Mouse (Mus musculus) megakaryocyte, embryonic 14.5 days (primary cell): Measurements from ENCODE around the gene Grasp. TPM values are rescaled to one million over a fixed set of nuclear protein-coding genes. Genes with fewer than 3 reads are reported as not detected.

Experiments
- H3K27me3 ChIP-seq: replicated peaks from 2 replicates; pipeline ENCODE3; 2012; ENCODE audit warnings: inconsistent platforms
- H3K36me3 ChIP-seq: replicated peaks from 2 replicates; pipeline ENCODE3; 2012; ENCODE audit warnings: low read length, inconsistent platforms, mixed read lengths
- H3K4me1 ChIP-seq: 2 replicates; pipeline ENCODE4 v1.6.1; 2012; ENCODE audit warnings: inconsistent platforms
- H3K4me3 ChIP-seq: replicated peaks from 2 replicates; pipeline ENCODE3; 2012; ENCODE audit warnings: moderate library complexity, mild to moderate bottlenecking, inconsistent platforms
- H3K9me3 ChIP-seq: 2 replicates; pipeline ENCODE4 v1.6.1; 2012; ENCODE audit warnings: inconsistent platforms
- FLI1 ChIP-seq: IDR thresholded peaks from 2 replicates; pipeline ENCODE4 v1.6.1; 2012; ENCODE audit warnings: low read length, inconsistent platforms, mixed read lengths
- GATA1 ChIP-seq: IDR thresholded peaks from 3 replicates; pipeline ENCODE4 v1.6.1; 2012; ENCODE audit warnings: mixed read lengths, low read length, inconsistent platforms, borderline replicate concordance
- polyA plus RNA-seq: library from polyadenylated mRNA; stranded (reverse); fragments of >175 nt; gene quantifications from 2 replicates; pipeline ENCODE4 v1.2.3, GENCODE M21; 2012; ENCODE audit warnings: low replicate concordance; ENCODE audit not compliant: insufficient read depth

The Grasp gene
- polyA plus RNA-seq, 1 experiment, result 0.47 TPM

DNA sequence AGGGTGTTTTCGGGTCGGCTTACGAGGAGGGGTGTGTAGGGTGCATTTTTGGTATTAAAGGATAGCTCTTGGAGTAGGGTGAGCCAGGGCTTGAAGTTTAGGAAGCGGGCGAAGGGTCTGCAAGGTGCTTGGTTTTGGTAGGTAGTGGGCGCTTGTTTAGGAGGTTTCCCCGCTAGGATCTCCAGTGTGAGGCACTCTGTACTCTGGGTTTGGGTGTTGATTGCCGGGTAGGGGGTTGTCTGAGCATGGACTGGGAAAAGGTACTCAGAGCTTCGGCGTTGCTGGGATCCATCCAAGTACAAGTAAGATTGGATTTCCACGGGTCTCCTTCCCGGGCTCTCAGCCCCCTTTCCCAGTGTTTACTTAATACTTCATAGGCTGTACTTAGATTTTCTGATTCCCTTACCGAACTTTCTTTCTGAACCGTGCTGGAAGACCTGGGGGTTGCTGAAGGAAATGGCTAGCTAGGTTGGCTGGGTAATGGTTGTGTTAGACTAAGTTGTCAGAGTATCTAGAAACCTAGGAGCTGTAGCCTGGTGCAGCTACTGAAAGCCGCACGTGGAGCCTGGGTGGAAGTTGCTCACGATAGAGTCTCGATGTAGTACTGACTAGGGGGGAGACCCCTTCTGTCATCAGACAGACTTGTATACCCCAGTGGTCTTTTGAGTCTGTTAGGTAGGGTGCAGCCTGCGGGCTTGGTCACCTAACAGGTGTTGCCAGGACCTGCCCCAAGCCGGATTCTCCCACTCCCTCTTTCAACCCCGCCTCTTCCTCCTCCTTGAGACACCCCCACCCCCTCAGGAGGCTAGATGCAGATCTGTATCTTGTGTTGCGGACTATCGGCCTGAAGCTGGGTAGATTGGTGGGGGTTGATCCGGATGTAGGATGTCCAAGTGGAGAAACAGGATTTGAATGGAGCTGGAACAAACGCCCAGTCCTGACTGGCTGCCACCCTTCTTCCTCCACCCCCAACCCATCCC lies 43.4 kb downstream of the Grasp start:
- peaks cover 73% of the 10 kb centered on the region for H3K4me1 ChIP-seq
- no peaks in the 10 kb centered on the region for H3K9me3 ChIP-seq
- H3K27me3 ChIP-seq, result peaks cover 64% of the 10 kb centered on the region
- TF ChIP-seq FLI1 (no peak), GATA1 (no peak)
- H3K4me3 ChIP-seq, result peak overlapping the region; percentile 92
- H3K36me3 ChIP-seq, result peaks cover 24% of the 10 kb centered on the region

DNA sequence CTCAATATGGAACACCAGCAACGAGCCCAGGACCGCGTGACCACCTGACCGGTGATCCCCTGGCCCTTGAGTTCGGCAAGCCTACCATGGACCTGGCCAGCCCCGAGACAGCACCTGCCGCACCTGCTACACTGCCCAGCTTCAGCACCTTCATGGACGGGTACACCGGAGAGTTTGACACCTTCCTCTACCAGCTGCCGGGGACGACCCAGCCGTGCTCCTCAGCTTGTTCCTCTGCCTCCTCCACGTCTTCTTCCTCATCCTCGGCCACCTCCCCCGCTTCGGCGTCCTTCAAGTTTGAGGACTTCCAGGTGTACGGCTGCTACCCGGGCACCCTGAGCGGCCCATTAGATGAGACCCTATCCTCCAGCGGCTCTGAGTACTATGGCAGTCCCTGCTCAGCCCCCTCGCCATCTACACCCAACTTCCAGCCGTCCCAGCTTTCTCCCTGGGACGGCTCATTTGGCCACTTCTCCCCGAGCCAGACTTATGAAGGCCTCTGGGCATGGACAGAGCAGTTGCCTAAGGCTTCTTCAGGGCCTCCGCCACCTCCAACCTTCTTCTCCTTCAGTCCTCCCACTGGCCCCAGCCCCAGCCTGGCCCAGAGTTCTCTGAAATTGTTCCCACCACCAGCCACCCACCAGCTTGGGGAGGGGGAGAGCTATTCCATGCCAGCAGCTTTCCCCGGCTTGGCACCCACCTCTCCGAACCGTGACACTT lies 46.3 kb downstream of the Grasp start:
- H3K4me1 ChIP-seq, result peaks cover 52% of the 10 kb centered on the region
- H3K9me3 ChIP-seq, result no peaks in the 10 kb centered on the region
- TF ChIP-seq FLI1 (no peak), GATA1 (no peak)
- H3K27me3 ChIP-seq, result peaks cover 65% of the 10 kb centered on the region
- no peak overlapping the region for H3K4me3 ChIP-seq
- H3K36me3 ChIP-seq, result peaks cover 44% of the 10 kb centered on the region

- H3K27me3 ChIP-seq, result peaks cover 60% of the 10 kb centered on the region
- TF ChIP-seq FLI1, result no peak
- no peak for TF ChIP-seq GATA1
- no peaks in the 10 kb centered on the region for H3K9me3 ChIP-seq
- no peak overlapping the region for H3K4me3 ChIP-seq
- H3K4me1 ChIP-seq, result peaks cover 48% of the 10 kb centered on the region
- H3K36me3 ChIP-seq, result peaks cover 44% of the 10 kb centered on the region
These were observed 47.1 kb downstream of the Grasp start for GRCm38 (mm10) chr15:101271107-101271506.

GRCm38 (mm10) chr15:101271513-101271912 lies 47.5 kb downstream of the Grasp start:
- H3K4me3 ChIP-seq, result no peak overlapping the region
- TF ChIP-seq FLI1 (no peak), GATA1 (no peak)

DNA sequence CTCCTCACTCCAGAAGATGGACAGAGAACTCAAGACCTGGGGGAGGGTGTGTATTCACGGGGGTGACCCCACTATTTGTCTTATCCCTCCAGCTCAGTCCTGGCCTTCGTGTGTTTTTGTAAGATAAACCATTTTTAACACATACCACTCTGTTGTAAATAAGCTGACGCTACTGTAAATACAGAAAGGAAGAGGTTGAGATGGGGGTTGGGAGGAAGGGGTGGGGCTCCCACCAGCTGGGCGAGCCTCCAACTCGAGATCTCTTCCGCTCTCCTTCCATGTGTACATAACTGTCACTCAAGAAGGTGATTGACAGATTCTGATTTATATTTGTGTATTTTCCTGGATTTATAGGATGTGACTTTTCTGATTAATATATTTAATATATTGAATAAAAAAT lies 50.4 kb downstream of the Grasp start:
- TF ChIP-seq FLI1 (no peak), GATA1 (no peak)
- H3K9me3 ChIP-seq, result no peaks in the 10 kb centered on the region

More at GRCm38 (mm10) chr15:101271513-101271912, 47.5 kb downstream of the Grasp start:
- no peaks in the 10 kb centered on the region for H3K9me3 ChIP-seq
- peaks cover 44% of the 10 kb centered on the region for H3K36me3 ChIP-seq
- H3K4me1 ChIP-seq, result peaks cover 44% of the 10 kb centered on the region
- peaks cover 62% of the 10 kb centered on the region for H3K27me3 ChIP-seq

DNA sequence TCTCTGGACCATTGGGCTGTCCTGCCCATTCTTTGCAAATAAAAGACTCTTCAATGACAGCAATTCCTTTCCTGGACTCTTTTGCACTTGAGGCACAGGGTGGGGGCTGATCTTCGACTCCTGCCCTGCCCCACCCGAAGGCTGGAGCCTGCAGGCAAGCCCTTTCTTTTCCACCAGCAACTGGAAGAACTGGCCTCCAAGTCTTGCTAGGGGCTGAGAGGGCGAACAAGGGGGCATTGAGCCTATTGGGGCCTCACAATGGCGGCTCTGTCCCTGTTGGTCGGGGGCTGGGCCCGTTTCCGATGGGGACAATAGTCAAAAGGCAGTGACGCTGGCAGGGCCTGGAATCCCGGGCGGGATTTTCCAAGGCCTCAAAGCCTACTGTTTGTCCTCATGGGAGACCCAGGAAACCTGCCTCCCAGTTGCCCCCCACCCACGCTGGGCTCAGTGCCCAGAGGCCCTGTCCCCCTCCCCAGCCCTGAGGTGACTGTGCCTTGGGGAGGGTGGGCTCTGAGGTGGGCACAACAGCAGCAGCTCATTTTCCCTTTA lies 53.4 kb downstream of the Grasp start:
- TF ChIP-seq FLI1, result no peak
- TF ChIP-seq GATA1, result no peak
- H3K27me3 ChIP-seq, result peaks cover 37% of the 10 kb centered on the region
- no peak overlapping the region for H3K4me3 ChIP-seq
- H3K4me1 ChIP-seq, result peaks cover 16% of the 10 kb centered on the region
- peaks cover 20% of the 10 kb centered on the region for H3K36me3 ChIP-seq
- H3K9me3 ChIP-seq, result no peaks in the 10 kb centered on the region

More for the DNA sequence above, 50.4 kb downstream of the Grasp start:
- Histone ChIP-seq H3K4me1 (peaks cover 18% of the 10 kb centered on the region), H3K4me3 (no peak overlapping the region), H3K36me3 (peaks cover 44% of the 10 kb centered on the region), H3K27me3 (peaks cover 52% of the 10 kb centered on the region)

GRCm38 (mm10) chr15:101278589-101278988 lies 54.6 kb downstream of the Grasp start:
- H3K36me3 ChIP-seq, result peaks cover 8% of the 10 kb centered on the region
- no peak for TF ChIP-seq GATA1
- no peak for TF ChIP-seq FLI1
- H3K9me3 ChIP-seq, result no peaks in the 10 kb centered on the region
- no peak overlapping the region for H3K4me3 ChIP-seq
- H3K27me3 ChIP-seq, result peaks cover 29% of the 10 kb centered on the region
- peaks cover 24% of the 10 kb centered on the region for H3K4me1 ChIP-seq

DNA sequence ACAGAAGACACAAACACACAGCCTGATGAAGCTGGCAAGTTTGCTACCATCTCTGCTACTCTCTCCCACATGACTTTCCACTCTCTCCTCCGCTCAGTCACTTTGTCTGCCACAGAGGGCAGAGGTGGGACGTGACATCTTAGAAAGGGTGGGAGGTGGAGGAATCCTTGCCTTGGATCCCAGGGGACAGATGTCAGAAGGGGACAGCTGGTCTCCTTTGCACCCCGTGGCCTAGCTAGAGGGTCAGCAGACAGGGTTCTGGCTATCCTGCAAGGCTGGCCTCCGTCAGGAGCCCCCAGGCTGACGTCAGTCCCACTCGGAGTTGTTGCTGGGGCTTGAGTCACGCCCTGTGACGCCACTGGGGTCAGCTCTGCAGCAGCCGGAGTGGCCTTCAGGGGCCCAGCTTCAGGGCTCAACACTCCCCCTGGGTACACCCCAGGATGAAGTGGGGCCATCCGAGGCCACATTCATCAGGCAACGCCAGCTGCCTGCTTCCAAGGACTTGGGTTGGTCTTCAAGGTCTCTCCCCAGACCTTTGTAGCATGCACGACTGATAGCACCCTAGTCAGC lies 55.5 kb downstream of the Grasp start:
- peaks cover 28% of the 10 kb centered on the region for H3K27me3 ChIP-seq
- no peaks in the 10 kb centered on the region for H3K36me3 ChIP-seq
- H3K4me3 ChIP-seq, result no peak overlapping the region
- TF ChIP-seq GATA1 (no peak), FLI1 (no peak)
- H3K9me3 ChIP-seq, result no peaks in the 10 kb centered on the region
- H3K4me1 ChIP-seq, result peaks cover 26% of the 10 kb centered on the region

Other genes with a start within 250 kb of the Grasp start
- not detected in 2 replicates for gene Gm47841, start 176.8 kb upstream of the Grasp start, polyA plus RNA-seq
- 0.61 and 0.94 TPM in 2 replicates for gene Fignl2, start 145.6 kb upstream of the Grasp start, polyA plus RNA-seq
- not detected in 2 replicates for gene Ankrd33, start 108.4 kb upstream of the Grasp start, polyA plus RNA-seq
- gene Acvrl1, start 95.7 kb upstream of the Grasp start, polyA plus RNA-seq, result 2.1 and 7.9 TPM in 2 replicates
- gene Acvr1b, start 50.1 kb upstream of the Grasp start, polyA plus RNA-seq, result 6.1 and 8.2 TPM in 2 replicates
- gene Nr4a1, start 30.1 kb downstream of the Grasp start, polyA plus RNA-seq, result 2.9 and 6.8 TPM in 2 replicates
- gene Atg101, start 60.1 kb downstream of the Grasp start, polyA plus RNA-seq, result 36.9 and 65.9 TPM in 2 replicates
- gene 6030408B16Rik, start 69.0 kb downstream of the Grasp start, polyA plus RNA-seq, result 2.1 TPM in 1 of 2 replicates, not detected in the other
- 0.63 TPM in 1 of 2 replicates, not detected in the other for gene Krt80, start 146.0 kb downstream of the Grasp start, polyA plus RNA-seq
- gene Krt7, start 186.9 kb downstream of the Grasp start, polyA plus RNA-seq, result not detected in 2 replicates
- not detected in 2 replicates for gene Krt87, start 214.6 kb downstream of the Grasp start, polyA plus RNA-seq
- 2.8 TPM in 1 of 2 replicates, not detected in the other for gene Krt88, start 223.6 kb downstream of the Grasp start, polyA plus RNA-seq
- not detected in 2 replicates for gene Krt81, start 239.6 kb downstream of the Grasp start, polyA plus RNA-seq
- gene Krt86, start 249.3 kb downstream of the Grasp start, polyA plus RNA-seq, result not detected in 2 replicates